Comparison of ENCODE assay signal across 16 mouse cellular contexts in the genomic region with DNA sequence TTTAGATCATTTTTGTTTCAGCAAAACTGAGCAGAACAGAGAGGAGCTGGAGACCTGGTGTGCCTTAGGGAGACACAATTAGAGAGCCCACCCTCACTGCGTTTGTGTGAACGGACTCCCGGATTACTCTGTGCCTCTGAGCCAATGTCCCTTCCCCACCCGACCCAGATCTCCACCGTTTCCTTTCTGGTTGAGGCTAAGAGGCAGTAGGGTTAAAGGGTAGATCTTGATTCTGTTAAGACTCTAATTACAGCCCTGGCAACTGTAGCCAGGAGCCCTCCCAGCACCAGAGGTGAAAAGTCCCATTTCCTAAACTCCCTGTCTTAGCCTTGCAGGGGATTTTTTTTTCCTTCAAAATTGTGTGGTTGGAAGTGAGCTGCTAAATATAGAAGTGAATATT. TPM values are rescaled to one million over a fixed set of nuclear protein-coding genes. Genes with fewer than 3 reads are reported as not detected.
A peak's percentile ranks its signal among the peaks of the same experiment; 100 is the strongest.
DNase-seq lines count a peak whose midpoint lies in the region; ATAC-seq and TF ChIP-seq lines count a peak whose summit lies in the region.
"Had no signal": no experiment of that assay in that cellular context is flagged by ENCODE, and none has a peak within 500 bp of the region (broad histone marks: within the 10 kb centered on the region; RNA-seq: fewer than 3 reads in every experiment).

No protein-coding gene starts in this region.

- H3K36me3 ChIP-seq in heart, embryonic 13.5 days, result peaks cover 8% of the 10 kb centered on the region
- H3K36me3 ChIP-seq in liver, adult 2 months (ENCODE audit: control insufficient read depth, insufficient read depth, low read length), result no peaks in the 10 kb centered on the region
- no peaks in the 10 kb centered on the region for H3K36me3 ChIP-seq in liver, embryonic 12.5 days
- no peaks in the 10 kb centered on the region for H3K36me3 ChIP-seq in stomach, embryonic 16.5 days (ENCODE audit: control insufficient read depth, insufficient read depth, low read length)
- H3K36me3 ChIP-seq: forebrain, embryonic 12.5 days; liver, embryonic 13.5 days; midbrain, embryonic 12.5 days had no signal

- 0 out of 2 replicates have a peak overlapping the region, but pooled peaks have one; percentile 20 for H3K4me2 ChIP-seq in heart, embryonic 13.5 days
- no peak overlapping the region for H3K4me2 ChIP-seq in liver, embryonic 12.5 days
- no peak overlapping the region for H3K4me2 ChIP-seq in stomach, embryonic 16.5 days (ENCODE audit: low read depth, low read length)
- H3K4me2 ChIP-seq: forebrain, embryonic 12.5 days; hindbrain, embryonic 14.5 days; liver, embryonic 13.5 days; midbrain, embryonic 12.5 days had no signal

- no peak overlapping the region for H3K4me3 ChIP-seq in heart, embryonic 13.5 days
- H3K4me3 ChIP-seq in liver, adult 2 months (ENCODE audit: insufficient read depth, low read depth, low read length), result no peak overlapping the region
- no peak overlapping the region for H3K4me3 ChIP-seq in liver, embryonic 12.5 days
- H3K4me3 ChIP-seq in stomach, embryonic 16.5 days (replicated peaks; ENCODE audit: low read length), result no peak overlapping the region
- H3K4me3 ChIP-seq: forebrain, embryonic 12.5 days; liver, embryonic 13.5 days; midbrain, embryonic 12.5 days had no signal

- TF ChIP-seq POLR2A in liver, adult 2 months (IDR thresholded peaks at IDR 0.05; ENCODE audit: extremely low read depth, insufficient read depth, low read length), result no peak

- no peak for TF ChIP-seq CTCF in liver, adult 2 months (IDR thresholded peaks at IDR 0.05; ENCODE audit: low read depth, low read length)

- peak overlapping the region; percentile 42 for H3K27ac ChIP-seq in heart, embryonic 13.5 days (replicated peaks)
- H3K27ac ChIP-seq in liver, adult 2 months (replicated peaks; ENCODE audit: insufficient read depth, low read depth, low read length), result 0 out of 2 replicates have a peak overlapping the region, but pooled peaks have one; percentile 16
- no peak overlapping the region for H3K27ac ChIP-seq in liver, embryonic 12.5 days
- H3K27ac ChIP-seq in stomach, embryonic 16.5 days (ENCODE audit: low read length), result peak overlapping the region; percentile 51
- H3K27ac ChIP-seq: forebrain, embryonic 12.5 days; hindbrain, embryonic 14.5 days; liver, embryonic 13.5 days; midbrain, embryonic 12.5 days had no signal

- ATAC-seq in heart, embryonic 13.5 days (ENCODE audit: extremely low read depth, insufficient number of reproducible peaks, low FRiP score, low TSS enrichment), result no peak
- no peak for ATAC-seq in liver, embryonic 12.5 days
- no peak for ATAC-seq in stomach, embryonic 16.5 days (ENCODE audit: insufficient read depth, low FRiP score)

- H3K4me1 ChIP-seq in heart, embryonic 13.5 days, result peaks cover 75% of the 10 kb centered on the region
- H3K4me1 ChIP-seq in liver, adult 2 months (ENCODE audit: control insufficient read depth, insufficient read depth, low read length), result peaks cover 2% of the 10 kb centered on the region; the same call in 1 of the 2 replicates
- H3K4me1 ChIP-seq in liver, embryonic 12.5 days, result peaks cover 8% of the 10 kb centered on the region; the same call in 1 of the 2 replicates
- peaks cover 26% of the 10 kb centered on the region for H3K4me1 ChIP-seq in stomach, embryonic 16.5 days (ENCODE audit: control insufficient read depth, insufficient read depth, low read length)
- H3K4me1 ChIP-seq: liver, embryonic 13.5 days had no signal

- intact Hi-C loops in heart, postnatal 10 days (cut with DNase I), result no loop called here

- no peaks in the 10 kb centered on the region for H3K79me2 ChIP-seq in liver, adult 2 months (ENCODE audit: control insufficient read depth, insufficient read depth, low read length)

- no peaks in the 10 kb centered on the region for H3K9me3 ChIP-seq in heart, embryonic 13.5 days
- H3K9me3 ChIP-seq in liver, embryonic 12.5 days (replicated peaks), result no peaks in the 10 kb centered on the region
- H3K9me3 ChIP-seq in stomach, embryonic 16.5 days (replicated peaks; ENCODE audit: control insufficient read depth, low read length), result no peaks in the 10 kb centered on the region
- H3K9me3 ChIP-seq: forebrain, embryonic 12.5 days; liver, embryonic 13.5 days; midbrain, embryonic 12.5 days had no signal

- WGBS in heart, embryonic 13.5 days, result 29% methylated on average over 5 of the region's 5 CpGs
- WGBS in liver, adult 2 months, result 73% methylated on average over 5 of the region's 5 CpGs
- 50% methylated on average over 5 of the region's 5 CpGs for WGBS in liver, embryonic 12.5 days (ENCODE audit: insufficient replicate concordance)
- 35% methylated on average over 5 of the region's 5 CpGs for WGBS in stomach, embryonic 16.5 days

- no peak overlapping the region for H3K9ac ChIP-seq in heart, embryonic 13.5 days
- H3K9ac ChIP-seq in liver, adult 2 months (ENCODE audit: low read depth, low read length), result no peak overlapping the region
- H3K9ac ChIP-seq in liver, embryonic 12.5 days, result no peak overlapping the region
- no peak overlapping the region for H3K9ac ChIP-seq in stomach, embryonic 16.5 days (ENCODE audit: low read length)
- H3K9ac ChIP-seq: forebrain, embryonic 12.5 days; hindbrain, embryonic 14.5 days; liver, embryonic 13.5 days; midbrain, embryonic 12.5 days had no signal

- no peaks in the 10 kb centered on the region for H3K27me3 ChIP-seq in heart, embryonic 13.5 days (replicated peaks)
- no peaks in the 10 kb centered on the region for H3K27me3 ChIP-seq in liver, adult 2 months (ENCODE audit: control insufficient read depth, insufficient read depth, low read length)
- H3K27me3 ChIP-seq in liver, embryonic 12.5 days (replicated peaks), result no peaks in the 10 kb centered on the region
- no peaks in the 10 kb centered on the region for H3K27me3 ChIP-seq in stomach, embryonic 16.5 days (ENCODE audit: control insufficient read depth, insufficient read depth, low read length)
- H3K27me3 ChIP-seq: liver, embryonic 13.5 days had no signal

- peak; percentile 15 for DNase-seq in adrenal gland, postnatal 14 days
- DNase-seq in adrenal gland, adult 2 months, result no peak
- DNase-seq in heart, postnatal 10 days, result no peak
- DNase-seq in liver, adult 2 months (ENCODE audit: extremely low read depth, low read depth, low spot score), result no peak
- no peak for DNase-seq in spleen, postnatal 10 days (ENCODE audit: low spot score in 2 of 2)
- DNase-seq: adrenal gland, postnatal 25 days; cerebellum, adult 11 months; gastrocnemius, postnatal 10 days; layer of hippocampus, adult 9-11 months; liver, embryonic 13.5 days had no signal

RNA-seq across cellular contexts. Expression of a gene that starts 47.1 kb away (rescaled TPM):
- 42.3 and 51.9 TPM in 2 replicates for total RNA-seq in adrenal gland, postnatal 14 days (2021)
- total RNA-seq in adrenal gland, adult 2 months (2021), result 10 to 100 TPM; 28.0 to 63.4 TPM
- 5.6 and 6.9 TPM in 2 replicates for polyA plus RNA-seq in adrenal gland, adult 2 months (2012; rRNA removed)
- 25.8 and 27.3 TPM in 2 replicates for polyA plus RNA-seq in heart, embryonic 13.5 days (2015; fragmentation: Nextera tagmentation; extraction: Ambion mirVana)
- total RNA-seq in heart, postnatal 10 days (2021), result 10 to 100 TPM; 46.7 to 47.4 TPM
- 3.5 and 3.7 TPM in 2 replicates for total RNA-seq in liver, adult 2 months (2014; rRNA removed)
- 1.7 and 2.0 TPM in 2 replicates for polyA plus RNA-seq in liver, adult 2 months (2012; rRNA removed)
- 6.6 and 7.3 TPM in 2 replicates for polyA plus RNA-seq in liver, embryonic 12.5 days (2016; fragmentation: Nextera tagmentation; extraction: Ambion mirVana)
- 42.0 and 48.7 TPM in 2 replicates for polyA plus RNA-seq in stomach, embryonic 16.5 days (2015; fragmentation: Nextera tagmentation; extraction: Ambion mirVana)
